Comparison of ENCODE assay signal across 8 mouse cellular contexts in the genomic region with DNA sequence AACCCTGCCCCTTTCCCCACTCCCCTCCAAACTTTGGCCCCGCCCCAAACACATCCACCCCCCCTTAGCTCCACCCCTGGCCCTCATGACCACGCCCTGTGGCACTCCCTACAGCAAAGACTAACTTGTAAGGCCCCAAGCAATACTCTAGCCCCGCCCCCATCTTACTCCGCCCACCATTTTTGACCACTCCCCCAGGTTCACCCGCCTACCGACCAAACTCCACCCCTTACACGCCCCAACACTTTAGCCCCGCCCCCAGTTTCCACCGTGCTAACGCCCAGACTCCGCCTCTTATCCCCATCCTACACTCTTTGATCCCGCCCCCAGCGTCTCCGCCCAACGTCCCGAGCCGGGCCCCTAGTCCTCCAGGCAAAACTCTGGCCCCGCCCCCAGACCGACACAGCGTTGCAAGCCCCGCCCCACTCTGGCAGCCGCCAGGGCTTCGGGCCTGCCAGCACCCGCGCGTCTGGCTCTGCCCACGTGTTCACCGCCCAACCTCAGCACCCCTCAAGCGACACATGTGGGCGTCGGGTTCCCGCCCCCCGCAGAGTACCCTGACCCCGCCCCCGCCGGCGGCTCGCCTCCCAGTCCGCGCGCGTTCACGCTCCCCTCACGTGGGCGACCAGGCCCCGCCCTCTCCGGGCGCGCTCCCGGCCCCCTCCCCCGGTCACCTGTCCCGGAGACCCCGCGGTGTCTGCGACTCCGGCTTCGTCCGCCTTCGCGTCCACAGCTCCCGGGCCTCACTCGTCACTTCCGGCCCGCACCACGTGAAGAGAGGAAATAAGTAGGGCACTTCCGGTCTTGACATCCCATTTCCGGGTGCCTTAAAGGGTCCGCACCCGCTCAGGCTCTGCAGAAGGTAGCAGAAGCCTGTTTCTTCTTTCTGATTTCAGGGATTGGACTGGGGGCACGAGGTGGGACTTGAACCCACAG. TPM values are rescaled to one million over a fixed set of nuclear protein-coding genes. Genes with fewer than 3 reads are reported as not detected.
DNase-seq lines count a peak whose midpoint lies in the region; ATAC-seq and TF ChIP-seq lines count a peak whose summit lies in the region.

A gene (minus strand): TSS at position 770 of the 936 bp plus-strand sequence.

- H3K79me2 ChIP-seq in liver, adult 2 months (ENCODE audit: control insufficient read depth, insufficient read depth, low read length), result no peaks in the 10 kb centered on the region
- H3K79me2 ChIP-seq in myocyte (ENCODE audit: control insufficient read depth, insufficient read depth), result peaks cover 13% of the 10 kb centered on the region

- no peak for TF ChIP-seq CTCF in liver, adult 2 months (IDR thresholded peaks at IDR 0.05; ENCODE audit: low read depth, low read length)

- H3K9me3 ChIP-seq in heart, embryonic 11.5 days (replicated peaks; ENCODE audit: control insufficient read depth, low read length), result no peaks in the 10 kb centered on the region
- H3K9me3 ChIP-seq in kidney, embryonic 16.5 days (ENCODE audit: low read length), result no peaks in the 10 kb centered on the region

- no peak within 1 kb of the TSS for H3ac ChIP-seq in myocyte (ENCODE audit: control insufficient read depth, insufficient read length)

- TF ChIP-seq POLR2A in liver, adult 2 months (IDR thresholded peaks at IDR 0.05; ENCODE audit: extremely low read depth, insufficient read depth, low read length), result 0 out of 2 replicates have a peak, but pooled peaks have one; percentile 31
- peak; percentile 54 for TF ChIP-seq POLR2A in myocyte (IDR thresholded peaks at IDR 0.05; ENCODE audit: insufficient read length, low read depth)

- H3K36me3 ChIP-seq in heart, embryonic 11.5 days (ENCODE audit: control insufficient read depth, insufficient read depth, low read length), result peaks cover 14% of the 10 kb centered on the region
- H3K36me3 ChIP-seq in kidney, embryonic 16.5 days (ENCODE audit: insufficient read depth, low read length), result peaks cover 26% of the 10 kb centered on the region
- H3K36me3 ChIP-seq in liver, adult 2 months (ENCODE audit: control insufficient read depth, insufficient read depth, low read length), result peaks cover 9% of the 10 kb centered on the region; the same call in 1 of the 2 replicates
- H3K36me3 ChIP-seq in myocyte (ENCODE audit: control insufficient read depth, insufficient read depth), result peaks cover 9% of the 10 kb centered on the region
- H3K36me3 ChIP-seq in splenic B cell, adult 2 months (ENCODE audit: control insufficient read depth, insufficient read depth, low read length, poor library complexity, severe bottlenecking), result peaks cover 5% of the 10 kb centered on the region; the same call in 1 of the 2 replicates

- H3K4me2 ChIP-seq in heart, embryonic 11.5 days, result peak within 1 kb of the TSS; percentile 77
- peak within 1 kb of the TSS; percentile 82 for H3K4me2 ChIP-seq in kidney, embryonic 16.5 days (replicated peaks; ENCODE audit: low read depth, low read length)
- H3K4me2 ChIP-seq in myocyte (ENCODE audit: low read depth), result peak within 1 kb of the TSS; percentile 80

- H3K9ac ChIP-seq in heart, embryonic 11.5 days (ENCODE audit: low read depth, low read length), result peak within 1 kb of the TSS; percentile 89
- peak within 1 kb of the TSS; percentile 88 for H3K9ac ChIP-seq in kidney, embryonic 16.5 days (replicated peaks; ENCODE audit: low read length)
- peak within 1 kb of the TSS; percentile 92 for H3K9ac ChIP-seq in liver, adult 2 months (ENCODE audit: low read depth, low read length)

- H3K27me3 ChIP-seq in heart, embryonic 11.5 days (ENCODE audit: control insufficient read depth, insufficient read depth, low read length), result no peaks in the 10 kb centered on the region
- no peaks in the 10 kb centered on the region for H3K27me3 ChIP-seq in kidney, embryonic 16.5 days (ENCODE audit: insufficient read depth, low read length)
- no peaks in the 10 kb centered on the region for H3K27me3 ChIP-seq in liver, adult 2 months (ENCODE audit: control insufficient read depth, insufficient read depth, low read length)
- H3K27me3 ChIP-seq in myocyte (ENCODE audit: control insufficient read depth, insufficient read depth, insufficient read length), result no peaks in the 10 kb centered on the region
- H3K27me3 ChIP-seq in splenic B cell, adult 2 months (ENCODE audit: control insufficient read depth, insufficient read depth, low read length, poor library complexity, severe bottlenecking), result no peaks in the 10 kb centered on the region; the same call in 1 of the 2 replicates

- WGBS in heart, embryonic 11.5 days (ENCODE audit: insufficient replicate concordance), result 1% methylated on average over 67 of the region's 70 CpGs
- WGBS in kidney, embryonic 16.5 days, result 0% methylated on average over 56 of the region's 70 CpGs
- 1% methylated on average over 69 of the region's 70 CpGs for WGBS in liver, adult 2 months

- H3K27ac ChIP-seq in heart, embryonic 11.5 days (ENCODE audit: low read depth, low read length), result peak within 1 kb of the TSS; percentile 97
- H3K27ac ChIP-seq in kidney, embryonic 16.5 days (ENCODE audit: low read length), result peak within 1 kb of the TSS; percentile 99
- H3K27ac ChIP-seq in liver, adult 2 months (replicated peaks; ENCODE audit: insufficient read depth, low read depth, low read length), result peak within 1 kb of the TSS; percentile 62

- no peaks in the 10 kb centered on the region for H3K4me1 ChIP-seq in heart, embryonic 11.5 days (ENCODE audit: control insufficient read depth, insufficient read depth, low read length)
- peaks cover 11% of the 10 kb centered on the region; the same call in 1 of the 2 replicates for H3K4me1 ChIP-seq in kidney, embryonic 16.5 days (ENCODE audit: insufficient read depth, low read length)
- peaks cover 3% of the 10 kb centered on the region; the same call in 1 of the 2 replicates for H3K4me1 ChIP-seq in liver, adult 2 months (ENCODE audit: control insufficient read depth, insufficient read depth, low read length)

- peak; percentile 85 for ATAC-seq in erythroblast, adult 5-6 weeks (replicated peaks; ENCODE audit: low FRiP score, poor library complexity, severe bottlenecking)
- ATAC-seq in heart, embryonic 11.5 days (replicated peaks; ENCODE audit: insufficient number of reproducible peaks, low FRiP score, low TSS enrichment), result peak; percentile 87
- peak; percentile 92 for ATAC-seq in kidney, embryonic 16.5 days (ENCODE audit: low FRiP score, low TSS enrichment)

- peak; percentile 100 for DNase-seq in B cell, adult 2 months
- DNase-seq in brain, adult 2 months (ENCODE audit: low read depth, low spot score), result peak; percentile 98
- DNase-seq in liver, adult 2 months (ENCODE audit: extremely low read depth, low read depth, low spot score), result peak; percentile 88
- peak; percentile 99 for DNase-seq in splenic B cell, adult 2 months (ENCODE audit: low read depth, low spot score)

- peak within 1 kb of the TSS; percentile 73 for H3K4me3 ChIP-seq in heart, embryonic 11.5 days (ENCODE audit: low read depth, low read length)
- peak within 1 kb of the TSS; percentile 76 for H3K4me3 ChIP-seq in kidney, embryonic 16.5 days (ENCODE audit: low read length)
- H3K4me3 ChIP-seq in liver, adult 2 months (ENCODE audit: insufficient read depth, low read depth, low read length), result peak within 1 kb of the TSS; percentile 76
- H3K4me3 ChIP-seq in myocyte, result peak within 1 kb of the TSS; percentile 36

TF ChIP-seq in myocyte, 11 proteins besides CTCF, POLR2A, EP300 and RAD21:
- peak; percentile 43 for TF ChIP-seq POLR2AphosphoS2 (IDR thresholded peaks at IDR 0.05; ENCODE audit: insufficient read length, low read depth)
- TF ChIP-seq CEBPB (IDR thresholded peaks at IDR 0.05; ENCODE audit: insufficient read depth, poor library complexity, severe bottlenecking), result no peak
- peak; percentile 92 for TF ChIP-seq USF1 (IDR thresholded peaks at IDR 0.05; ENCODE audit: low read depth)
- TF ChIP-seq REST (IDR thresholded peaks at IDR 0.05; ENCODE audit: insufficient read depth, insufficient read length), result no peak
- no peak for TF ChIP-seq TCF3 (IDR thresholded peaks at IDR 0.05; ENCODE audit: insufficient read length, low read depth)
- TF ChIP-seq TCF12 (IDR thresholded peaks at IDR 0.05; ENCODE audit: insufficient read depth, poor library complexity, severe bottlenecking), result no peak
- TF ChIP-seq MYOD1 (IDR thresholded peaks at IDR 0.05; ENCODE audit: control insufficient read depth in 1 of 3, insufficient read length in 2 of 3, low read depth in 2 of 3), result peak in 1 of 3 experiments; percentile 28
- TF ChIP-seq MYOG (IDR thresholded peaks at IDR 0.05; ENCODE audit: control insufficient read depth in 1 of 3, insufficient read depth in 1 of 3, insufficient read length in 2 of 3, low read depth in 2 of 3), result peak in 1 of 3 experiments; percentile 1
- peak; percentile 4 for TF ChIP-seq SRF (IDR thresholded peaks at IDR 0.05; ENCODE audit: control insufficient read depth, insufficient read length, low read depth)
- no peak for TF ChIP-seq E2F4 (IDR thresholded peaks at IDR 0.05; ENCODE audit: insufficient read depth)
- no peak for TF ChIP-seq MAX (IDR thresholded peaks at IDR 0.05; ENCODE audit: low read depth)

RNA-seq across cellular contexts. Expression of the gene that starts here (rescaled TPM):
- total RNA-seq in erythroblast, adult 5-6 weeks (2015; ENCODE audit: low replicate concordance), result 2.5 and 9.4 TPM in 2 replicates
- total RNA-seq in erythroblast, adult 5-6 weeks (2017; ENCODE audit: low replicate concordance), result 17.7 and 30.0 TPM in 2 replicates
- polyA plus RNA-seq in heart, embryonic 11.5 days (2014; fragmentation: Nextera tagmentation; extraction: Ambion mirVana), result 11.3 and 16.4 TPM in 2 replicates
- polyA plus RNA-seq in kidney, embryonic 16.5 days (2015; fragmentation: Nextera tagmentation; extraction: Ambion mirVana), result 30.9 and 31.2 TPM in 2 replicates
- total RNA-seq in liver, adult 2 months (2014; rRNA removed), result 14.4 and 20.7 TPM in 2 replicates
- 10.7 and 16.2 TPM in 2 replicates for polyA plus RNA-seq in liver, adult 2 months (2012; rRNA removed)
- 48.4 TPM for polyA plus RNA-seq in myocyte (2012; fragmentation: generic; extraction: Trizol)

Comparison
In these comparisons a context has a peak if more than half of its experiments do, and no peak if none do; other contexts are left out.
1. Peak in every context shown above with its lines: DNase-seq, ATAC-seq, H3K4me3 ChIP-seq and H3K27ac ChIP-seq.